Mouse (Mus musculus) heart, postnatal 36 days (tissue): ENCODE measurements at regions not wholly inside any gene's neighbourhood (a gene's known extent, or its start where the extent isn't known, plus 50 kb on each side); places are given as distances from the start of the nearest gene placed in this dataset.
A peak's percentile ranks its signal among the peaks of the same experiment; 100 is the strongest.

Experiments used
- DNase-seq, 2 experiments: peaks; one replicate each; pipeline ENCODE4 v3.0.0; 2021 to 2022
- intact Hi-C: fragments of 180-260 bp; cut with DNase I; formaldehyde crosslinking; loops from one replicate; pipeline ENCODE4 v1.15.1; 2025

- DNase-seq, result no peak
- intact Hi-C loops, result no loop called here
Observed at GRCm38 (mm10) chr6:35640672-35641071, 101.0 kb upstream of the Mtpn start.

DNA sequence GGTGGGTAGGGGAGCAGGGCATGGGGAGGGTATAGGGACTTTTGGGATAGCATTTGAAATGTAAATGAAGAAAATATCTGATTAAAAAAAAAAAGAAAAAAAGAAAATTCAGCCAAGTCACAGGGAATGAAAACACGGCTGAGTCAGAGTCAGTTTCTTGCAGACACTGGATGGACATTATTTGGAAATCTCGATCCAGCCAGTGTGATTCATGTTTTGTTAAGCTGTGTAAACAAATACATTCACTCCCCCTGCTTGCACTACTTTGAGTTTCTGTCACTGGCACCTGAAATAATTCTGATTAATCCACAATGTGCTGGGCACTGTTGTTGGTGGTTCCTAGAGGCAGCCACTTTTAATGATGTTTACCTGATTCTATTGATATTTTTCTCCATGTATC lies 68.6 kb upstream of the Mtpn start:
- intact Hi-C loops, result no loop called here
- DNase-seq, result no peak

GRCm38 (mm10) chr6:35605100-35605499 lies 65.4 kb upstream of the Mtpn start:
- DNase-seq, result peak in 1 of 2 experiments; percentile 5
- intact Hi-C loops, result no loop called here

DNA sequence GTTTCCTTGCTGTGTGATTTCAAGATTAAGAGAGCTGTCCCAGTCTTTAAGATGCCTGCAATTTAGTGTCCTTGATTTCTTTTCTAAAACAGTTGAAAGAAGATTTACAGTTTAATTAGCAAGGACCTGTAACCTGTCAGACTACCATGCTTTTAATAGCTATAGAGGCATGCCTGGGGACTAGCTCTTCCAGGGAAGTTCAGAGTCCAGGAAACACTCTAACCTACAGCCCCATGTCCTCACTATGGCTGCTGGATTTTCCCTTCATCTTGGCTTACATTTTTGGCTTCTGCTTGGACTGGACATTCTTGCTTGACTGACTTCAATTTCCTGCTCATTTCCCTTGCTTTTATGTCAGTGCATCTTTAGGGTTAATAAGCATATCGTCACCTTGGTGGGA lies 61.7 kb upstream of the Mtpn start:
- intact Hi-C loops, result no loop called here
- DNase-seq, result no peak

- intact Hi-C loops, result no loop called here
- DNase-seq, result no peak
Observed at GRCm38 (mm10) chr6:35599841-35600240, 60.2 kb upstream of the Mtpn start.

- DNase-seq, result no peak
- intact Hi-C loops, result no loop called here
Observed at GRCm38 (mm10) chr6:35598406-35599185, 58.9 kb upstream of the Mtpn start.

DNA sequence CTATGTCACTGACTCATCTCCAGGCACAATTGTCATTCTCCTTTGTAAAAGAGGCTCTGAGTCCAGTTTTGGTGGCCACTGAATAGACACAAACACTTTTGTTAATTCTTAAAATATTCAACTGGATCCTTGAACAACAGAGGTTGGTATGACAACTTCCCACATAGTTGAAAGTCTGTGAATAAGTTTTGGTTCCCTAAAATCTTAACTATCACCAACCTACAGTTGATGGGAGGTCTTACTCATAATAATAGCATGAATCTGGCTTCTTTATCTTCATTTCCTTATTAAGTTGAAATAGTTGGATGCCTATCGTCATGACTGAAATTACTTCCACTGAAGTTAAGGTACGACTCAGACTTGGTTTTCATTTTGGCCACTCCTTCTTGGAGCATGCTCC lies 55.3 kb upstream of the Mtpn start:
- intact Hi-C loops, result no loop called here

DNA sequence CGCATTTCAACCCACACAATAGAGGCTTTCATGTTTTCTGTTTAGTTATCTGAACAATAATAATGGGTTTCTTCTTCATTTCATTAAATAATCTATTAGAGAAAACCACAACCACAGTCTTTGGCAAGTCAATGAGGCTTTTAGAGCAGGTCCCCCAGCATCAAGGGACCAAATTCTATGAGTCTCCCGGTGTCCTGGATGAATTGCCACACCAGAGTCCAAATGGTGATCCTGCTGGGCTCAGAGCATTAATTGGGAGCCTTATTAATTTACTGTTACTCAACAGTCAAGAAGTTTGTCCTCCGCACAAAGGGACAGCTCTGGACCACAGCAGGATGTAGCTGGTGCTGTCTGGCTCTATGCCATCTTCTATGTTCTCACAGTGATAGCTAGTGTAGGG lies 52.5 kb upstream of the Mtpn start:
- intact Hi-C loops, result no loop called here
- DNase-seq, result no peak

More for the DNA sequence above, 55.3 kb upstream of the Mtpn start:
- DNase-seq, result no peak
